Mouse (Mus musculus) limb, embryonic 15.5 days (tissue): ENCODE results near the gene Mybbp1a. TPM values are rescaled to one million over a fixed set of nuclear protein-coding genes. Genes with fewer than 3 reads are reported as not detected.
A peak's percentile ranks its signal among the peaks of the same experiment; 100 is the strongest.

ENCODE experiments used
- ATAC-seq: fragments of 200-750 bp; cut with Nextera tagmentation; 2 replicates; pipeline ENCODE4 v1.8.0; 2017; ENCODE audit warnings: low read depth, moderate TSS enrichment; ENCODE audit not compliant: insufficient number of reproducible peaks, low FRiP score, low TSS enrichment
- H3K27ac ChIP-seq: fragments of 300-500 bp; sonication (generic); 2 replicates; pipeline ENCODE4 v1.5.1; 2015; ENCODE audit warnings: moderate library complexity, mild to moderate bottlenecking, inconsistent platforms
- H3K27me3 ChIP-seq: fragments of 300-500 bp; sonication (generic); 2 replicates; pipeline ENCODE4 v1.6.1; 2015; ENCODE audit warnings: inconsistent platforms
- H3K36me3 ChIP-seq: fragments of 300-500 bp; sonication (generic); 2 replicates; pipeline ENCODE4 v1.6.1; 2015; ENCODE audit warnings: inconsistent platforms
- H3K4me1 ChIP-seq: fragments of 300-500 bp; sonication (generic); 2 replicates; pipeline ENCODE4 v1.6.1; 2015; ENCODE audit warnings: inconsistent platforms
- H3K4me2 ChIP-seq: fragments of 300-500 bp; sonication (generic); 2 replicates; pipeline ENCODE4 v1.6.1; 2015; ENCODE audit warnings: mild to moderate bottlenecking, inconsistent platforms
- H3K4me3 ChIP-seq: fragments of 300-500 bp; sonication (generic); 2 replicates; pipeline ENCODE4 v1.5.1; 2015; ENCODE audit warnings: mild to moderate bottlenecking, inconsistent platforms
- H3K9ac ChIP-seq: fragments of 300-500 bp; sonication (generic); 2 replicates; pipeline ENCODE4 v1.6.1; 2015; ENCODE audit warnings: inconsistent platforms
- H3K9me3 ChIP-seq: fragments of 300-500 bp; sonication (generic); 2 replicates; pipeline ENCODE4 v1.6.1; 2016; ENCODE audit warnings: inconsistent platforms
- WGBS: fragments of 180-500 bp; shearing (Covaris S2); methylation state at CpG from one replicate; pipeline ENCODE4 v1.1.7; 2015; 5-methylcytosine and 5-hydroxymethylcytosine counted together
- polyA plus RNA-seq: library from polyadenylated mRNA; unstranded; fragments of >200 nt; fragmentation: Nextera tagmentation; extraction: Ambion mirVana; gene quantifications from 2 replicates; pipeline ENCODE4 v1.2.1, GENCODE M21; 2015

The Mybbp1a gene
- polyA plus RNA-seq, 1 experiment from 2014 or later = 127 TPM

DNA sequence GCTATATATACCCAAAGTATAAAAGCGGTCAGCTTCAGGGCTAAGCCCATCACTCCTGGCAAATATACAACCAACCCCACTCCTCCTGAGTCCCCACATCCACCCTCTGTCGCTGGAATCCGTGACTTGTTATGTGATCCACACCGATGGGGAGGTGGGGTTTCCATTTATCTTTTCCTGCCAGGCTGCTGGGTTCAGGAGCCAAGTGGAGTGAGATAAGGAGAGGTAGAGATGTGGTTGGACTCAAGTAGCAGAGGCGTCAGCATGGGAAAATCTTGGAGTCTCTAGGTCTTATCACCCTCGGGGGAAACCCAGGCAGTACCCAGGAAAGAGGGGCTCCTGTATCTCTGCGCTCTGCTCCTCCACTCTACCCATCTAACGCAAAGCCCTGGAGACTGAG, 26.0 kb upstream of the Mybbp1a start:
- Histone ChIP-seq H3K27me3 (0 out of 2 replicates have a peak, but pooled peaks cover under 1% of the 10 kb centered on the region), H3K27ac (no peak overlapping the region), H3K36me3 (no peaks in the 10 kb centered on the region), H3K4me3 (no peak overlapping the region), H3K9me3 (no peaks in the 10 kb centered on the region), H3K4me2 (no peak overlapping the region), H3K9ac (no peak overlapping the region), H3K4me1 (peaks cover 36% of the 10 kb centered on the region)
- WGBS = 74% methylated on average over 8 of the region's 8 CpGs
- ATAC-seq = no peak

DNA sequence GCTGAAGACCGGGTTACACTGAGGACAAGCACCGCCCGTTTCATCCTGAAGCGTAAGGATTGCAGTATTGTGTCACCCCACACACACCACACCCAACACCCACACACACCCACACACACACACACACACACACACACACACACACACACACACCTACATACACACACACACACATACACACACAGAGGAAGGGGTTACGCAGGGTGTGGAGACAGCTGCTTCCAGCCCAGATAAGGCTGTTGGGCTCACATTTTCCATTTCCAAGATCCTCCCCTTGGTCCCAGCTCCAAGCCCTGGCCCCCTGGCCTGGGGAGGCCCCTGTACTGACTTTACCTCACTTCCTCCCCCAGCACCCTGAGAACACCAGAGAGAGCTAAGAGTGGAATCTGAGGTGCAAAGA, 24.5 kb upstream of the Mybbp1a start:
- Histone ChIP-seq H3K9ac (no peak overlapping the region), H3K27me3 (no peaks in the 10 kb centered on the region), H3K27ac (no peak overlapping the region), H3K36me3 (no peaks in the 10 kb centered on the region), H3K9me3 (no peaks in the 10 kb centered on the region), H3K4me3 (no peak overlapping the region), H3K4me1 (peaks cover 23% of the 10 kb centered on the region), H3K4me2 (no peak overlapping the region)
- WGBS = 73% methylated on average over 5 of the region's 5 CpGs
- no peak for ATAC-seq

DNA sequence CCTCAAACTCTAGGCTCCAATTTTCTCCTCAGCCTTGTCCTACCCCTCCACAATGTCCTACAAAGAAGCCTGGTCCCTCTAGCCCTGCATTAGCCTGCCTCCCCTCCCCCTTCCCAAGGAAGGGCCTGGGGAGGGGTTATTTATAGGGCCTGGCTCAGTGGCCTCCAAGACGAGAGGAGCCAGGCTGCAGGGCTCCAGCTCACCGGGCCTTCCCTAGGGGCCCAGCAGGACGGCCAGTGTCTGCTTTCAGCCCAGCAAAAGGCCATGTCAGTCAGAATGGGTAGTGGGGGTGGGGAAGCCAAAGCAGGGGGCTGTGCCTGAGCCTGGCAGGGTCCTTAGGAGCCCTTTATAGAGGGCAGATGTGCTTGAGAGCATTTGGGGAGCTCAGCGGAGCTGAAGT, 23.8 kb upstream of the Mybbp1a start:
- ATAC-seq = no peak
- Histone ChIP-seq H3K4me3 (no peak overlapping the region), H3K9me3 (no peaks in the 10 kb centered on the region), H3K27ac (0 out of 2 replicates have a peak overlapping the region, but pooled peaks have one; percentile 12), H3K36me3 (no peaks in the 10 kb centered on the region), H3K4me1 (peaks cover 21% of the 10 kb centered on the region; the same call in 1 of the 2 replicates), H3K4me2 (no peak overlapping the region), H3K27me3 (no peaks in the 10 kb centered on the region), H3K9ac (no peak overlapping the region)
- 24% methylated on average over 4 of the region's 4 CpGs for WGBS

DNA sequence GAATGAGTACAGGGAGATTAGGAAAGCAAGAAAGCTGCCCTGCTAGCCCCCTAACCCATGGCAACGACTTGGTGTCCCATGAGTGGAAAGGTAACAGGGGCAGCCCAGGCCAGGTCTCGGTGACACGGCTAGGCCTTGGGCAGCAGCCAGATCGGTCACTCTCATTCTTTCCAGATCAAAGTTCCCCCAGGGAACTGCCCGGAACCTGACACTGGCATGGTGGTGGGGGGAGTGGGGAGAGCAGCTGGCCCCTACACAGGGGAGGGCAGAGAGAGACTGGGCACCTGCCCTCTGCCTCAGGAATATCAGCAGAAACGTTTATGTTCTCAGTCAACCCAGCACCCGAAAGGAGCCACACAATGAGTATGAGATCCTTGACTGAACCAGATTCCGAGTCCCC, 22.9 kb upstream of the Mybbp1a start:
- Histone ChIP-seq H3K4me1 (peaks cover 15% of the 10 kb centered on the region; the same call in 1 of the 2 replicates), H3K36me3 (no peaks in the 10 kb centered on the region), H3K27ac (no peak overlapping the region), H3K9me3 (no peaks in the 10 kb centered on the region), H3K27me3 (no peaks in the 10 kb centered on the region), H3K9ac (no peak overlapping the region), H3K4me3 (no peak overlapping the region), H3K4me2 (no peak overlapping the region)
- 45% methylated on average over 8 of the region's 8 CpGs for whole genome bisulfite sequencing
- ATAC-seq = no peak

DNA sequence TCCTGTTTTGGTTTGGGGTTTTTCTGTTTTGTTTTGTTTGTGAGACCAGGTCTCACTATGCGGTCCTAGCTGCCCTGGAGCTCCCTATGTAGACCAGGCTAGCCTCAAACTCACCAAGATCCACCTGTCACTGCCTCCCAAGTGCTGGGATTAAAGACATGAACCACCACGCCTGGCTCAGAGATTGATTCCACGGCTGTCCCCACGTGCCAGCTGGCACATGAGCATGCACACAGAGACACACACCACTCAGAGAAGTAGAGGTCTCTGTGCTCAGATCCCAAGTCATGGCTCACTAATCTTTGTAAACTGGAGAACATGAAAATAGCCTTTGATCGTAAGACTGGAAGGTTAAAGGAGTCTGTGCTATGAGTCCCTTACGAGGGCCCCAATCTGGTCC, 22.1 kb upstream of the Mybbp1a start:
- no peak overlapping the region for H3K4me3 ChIP-seq
- peaks cover 9% of the 10 kb centered on the region; the same call in 1 of the 2 replicates for H3K4me1 ChIP-seq
- H3K9ac ChIP-seq = no peak overlapping the region
- no peaks in the 10 kb centered on the region for H3K27me3 ChIP-seq
- ATAC-seq = no peak
- H3K27ac ChIP-seq = no peak overlapping the region
- H3K36me3 ChIP-seq = no peaks in the 10 kb centered on the region
- WGBS = 89% methylated on average over 6 of the region's 6 CpGs
- no peak overlapping the region for H3K4me2 ChIP-seq
- no peaks in the 10 kb centered on the region for H3K9me3 ChIP-seq

DNA sequence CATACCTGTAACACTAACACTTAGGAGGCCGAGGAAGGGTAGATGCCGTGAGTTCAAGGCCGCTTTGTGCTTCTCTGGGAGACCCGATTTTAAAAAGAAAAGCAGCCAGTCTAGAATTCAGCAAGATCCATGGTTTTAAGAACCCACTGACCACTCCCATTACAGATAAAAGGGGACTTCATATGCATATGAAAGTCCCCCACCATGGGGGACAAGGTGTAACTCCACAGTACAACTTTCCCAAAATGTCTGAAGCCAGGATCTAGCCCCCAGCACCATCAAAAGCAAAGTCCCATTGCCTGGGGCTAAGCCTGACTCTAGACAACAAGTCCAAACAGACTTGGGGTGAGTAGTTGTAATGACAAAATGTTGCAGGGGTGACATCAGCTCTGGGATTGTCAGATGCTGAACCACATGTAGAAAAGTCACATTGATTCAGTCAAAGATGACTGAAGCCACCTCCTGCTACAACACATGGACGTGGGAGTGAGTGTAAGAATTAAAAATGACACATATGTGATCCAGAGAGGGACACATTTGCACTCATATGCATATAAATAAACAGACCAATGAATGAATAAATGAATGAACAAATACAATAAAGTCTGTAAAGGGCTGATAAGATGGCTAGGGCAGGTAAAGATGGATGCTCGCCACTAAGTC, 20.6 kb upstream of the Mybbp1a start:
- Histone ChIP-seq H3K36me3 (no peaks in the 10 kb centered on the region), H3K4me1 (peaks cover 11% of the 10 kb centered on the region; the same call in 1 of the 2 replicates), H3K9ac (no peak overlapping the region), H3K4me2 (no peak overlapping the region), H3K4me3 (no peak overlapping the region), H3K27me3 (no peaks in the 10 kb centered on the region), H3K9me3 (no peaks in the 10 kb centered on the region), H3K27ac (no peak overlapping the region)
- ATAC-seq = no peak
- WGBS = 81% methylated on average over 6 of the region's 6 CpGs

DNA sequence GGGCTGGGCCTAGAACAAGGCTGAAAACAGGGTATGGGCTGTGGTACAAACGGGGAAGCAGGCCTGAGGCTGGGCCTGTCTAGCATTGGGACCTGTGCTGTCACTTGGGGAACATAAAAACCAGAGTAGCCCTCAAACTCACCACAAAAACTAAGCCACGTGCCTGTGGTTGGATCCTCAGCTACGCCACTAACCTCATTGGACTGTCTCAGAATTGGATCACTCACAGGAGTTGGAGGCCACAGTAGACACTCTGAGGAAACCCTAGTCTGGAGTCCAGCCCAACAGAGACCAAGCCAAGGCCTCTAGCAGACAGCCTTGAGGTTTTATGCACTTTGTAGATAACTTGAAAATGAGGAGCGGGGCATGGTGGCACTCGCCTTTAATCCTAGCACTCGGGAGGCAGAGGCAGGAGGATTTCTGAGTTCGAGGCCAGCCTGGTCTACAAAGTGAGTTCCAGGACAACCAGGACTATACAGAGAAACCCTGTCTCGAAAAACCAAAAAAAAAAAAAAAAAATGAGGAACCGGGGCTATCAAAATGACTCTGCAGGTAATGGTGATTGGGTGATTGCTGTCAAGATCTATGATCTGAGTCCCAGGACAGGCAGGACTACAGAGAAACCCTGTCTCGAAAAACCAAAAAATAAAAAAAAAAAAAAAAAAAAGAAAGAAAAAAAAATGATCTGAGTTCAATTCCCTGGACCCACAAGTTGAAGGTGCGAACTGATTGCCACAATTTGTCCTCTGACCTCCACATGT, 19.5 kb upstream of the Mybbp1a start:
- H3K9ac ChIP-seq = no peak overlapping the region

DNA sequence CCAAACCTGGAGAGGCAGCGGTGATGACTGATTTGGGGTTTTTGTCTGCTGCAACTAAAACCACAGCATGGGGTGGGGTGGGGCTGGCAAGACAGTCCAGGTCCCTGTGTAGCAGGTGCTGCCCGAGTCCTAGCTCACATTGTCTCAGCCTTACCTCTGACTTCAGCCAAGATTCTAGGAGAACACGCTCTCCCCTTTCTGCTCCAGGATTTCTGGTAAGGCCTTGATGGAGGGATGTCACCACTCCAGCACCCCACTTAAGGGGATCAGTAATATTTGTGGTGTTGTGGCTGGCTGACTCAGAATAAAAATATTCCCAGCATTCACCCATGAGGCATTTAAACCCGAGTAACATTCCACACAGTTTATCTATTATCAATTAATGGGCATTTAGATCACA, 17.5 kb upstream of the Mybbp1a start:
- Histone ChIP-seq H3K9me3 (no peaks in the 10 kb centered on the region), H3K27ac (no peak overlapping the region), H3K4me2 (no peak overlapping the region), H3K4me3 (no peak overlapping the region), H3K9ac (no peak overlapping the region), H3K36me3 (no peaks in the 10 kb centered on the region), H3K27me3 (no peaks in the 10 kb centered on the region), H3K4me1 (peaks cover 2% of the 10 kb centered on the region; the same call in 1 of the 2 replicates)
- 81% methylated on average over 4 of the region's 4 CpGs for WGBS
- ATAC-seq = no peak

More for the DNA sequence above, 19.5 kb upstream of the Mybbp1a start:
- Histone ChIP-seq H3K4me1 (peaks cover 10% of the 10 kb centered on the region; the same call in 1 of the 2 replicates), H3K27ac (no peak overlapping the region), H3K9me3 (no peaks in the 10 kb centered on the region), H3K4me3 (no peak overlapping the region), H3K4me2 (no peak overlapping the region), H3K36me3 (no peaks in the 10 kb centered on the region), H3K27me3 (no peaks in the 10 kb centered on the region)
- no peak for ATAC-seq
- WGBS = 85% methylated on average over 11 of the region's 11 CpGs

DNA sequence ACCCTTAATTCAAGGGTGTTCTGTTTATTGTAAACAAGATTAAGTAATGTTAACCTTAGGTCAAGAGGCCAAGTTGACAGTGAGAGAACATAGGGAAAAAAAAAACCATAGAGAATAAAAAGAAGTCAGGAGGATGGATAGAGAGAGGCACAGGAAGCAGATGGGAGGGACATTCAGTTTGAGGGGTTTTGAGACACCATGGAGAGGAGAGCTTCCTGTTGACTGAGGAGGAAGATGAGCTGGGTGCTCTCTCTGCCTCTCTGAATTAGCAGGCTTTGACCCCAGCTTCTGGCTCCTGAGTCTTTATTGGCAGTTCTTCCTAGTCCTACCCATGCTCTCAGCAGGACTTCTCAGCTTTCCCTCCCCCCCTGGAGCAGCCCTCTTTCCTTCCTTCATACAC, 16.0 kb upstream of the Mybbp1a start:
- Histone ChIP-seq H3K27ac (no peak overlapping the region), H3K9me3 (no peaks in the 10 kb centered on the region), H3K27me3 (no peaks in the 10 kb centered on the region), H3K36me3 (no peaks in the 10 kb centered on the region), H3K4me3 (no peak overlapping the region), H3K4me1 (peaks cover 2% of the 10 kb centered on the region; the same call in 1 of the 2 replicates), H3K4me2 (no peak overlapping the region), H3K9ac (no peak overlapping the region)
- ATAC-seq = no peak

DNA sequence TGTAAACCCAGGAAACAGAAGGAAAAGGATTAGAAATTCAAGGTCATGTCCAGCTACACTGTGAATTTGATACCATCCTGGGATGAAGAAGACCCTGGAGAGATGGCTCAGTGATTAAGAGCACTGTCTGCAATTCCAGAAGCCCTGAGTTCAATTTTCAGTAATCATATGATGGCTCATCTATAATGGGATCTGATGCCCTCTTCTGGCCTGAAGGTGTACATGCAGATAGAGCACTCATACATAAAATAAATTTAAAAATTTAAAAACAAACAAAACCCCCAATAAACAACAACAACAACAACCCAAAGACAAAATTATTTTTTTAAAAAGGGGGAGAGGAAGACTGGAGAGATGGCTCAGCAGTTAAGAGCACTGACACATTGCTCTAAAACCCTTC, 14.3 kb upstream of the Mybbp1a start:
- no peak overlapping the region for H3K9ac ChIP-seq
- no peak overlapping the region for H3K4me2 ChIP-seq
- peaks cover 2% of the 10 kb centered on the region; the same call in 1 of the 2 replicates for H3K4me1 ChIP-seq
- ATAC-seq = no peak
- no peaks in the 10 kb centered on the region for H3K9me3 ChIP-seq
- H3K36me3 ChIP-seq = no peaks in the 10 kb centered on the region
- H3K27me3 ChIP-seq = no peaks in the 10 kb centered on the region
- H3K4me3 ChIP-seq = no peak overlapping the region
- no peak overlapping the region for H3K27ac ChIP-seq

DNA sequence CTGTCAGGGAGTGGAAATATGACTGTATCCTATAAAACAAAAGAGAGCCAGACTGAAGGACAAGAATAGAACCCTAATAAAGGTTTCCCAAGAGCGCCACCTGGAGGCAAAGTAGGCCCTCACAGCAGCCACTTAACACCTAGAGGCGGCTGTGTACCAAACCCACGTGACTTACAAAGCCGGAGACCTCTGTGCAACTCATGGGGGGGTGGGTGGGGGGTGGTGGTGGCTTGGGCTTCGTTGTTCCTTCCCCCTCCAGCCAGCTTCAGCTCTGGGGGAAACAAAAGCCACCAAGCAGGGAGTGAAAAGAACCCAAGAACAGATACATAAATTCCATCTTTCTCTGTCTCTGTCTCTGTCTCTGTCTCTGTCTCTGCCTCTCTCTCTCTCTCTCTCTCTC, 12.5 kb upstream of the Mybbp1a start:
- H3K4me3 ChIP-seq = no peak overlapping the region
- no peaks in the 10 kb centered on the region for H3K9me3 ChIP-seq
- no peak overlapping the region for H3K9ac ChIP-seq
- ATAC-seq = no peak
- no peaks in the 10 kb centered on the region for H3K36me3 ChIP-seq
- H3K4me1 ChIP-seq = peaks cover 2% of the 10 kb centered on the region; the same call in 1 of the 2 replicates
- H3K27ac ChIP-seq = no peak overlapping the region
- 4% methylated on average over 5 of the region's 5 CpGs for whole genome bisulfite sequencing
- no peaks in the 10 kb centered on the region for H3K27me3 ChIP-seq
- no peak overlapping the region for H3K4me2 ChIP-seq

DNA sequence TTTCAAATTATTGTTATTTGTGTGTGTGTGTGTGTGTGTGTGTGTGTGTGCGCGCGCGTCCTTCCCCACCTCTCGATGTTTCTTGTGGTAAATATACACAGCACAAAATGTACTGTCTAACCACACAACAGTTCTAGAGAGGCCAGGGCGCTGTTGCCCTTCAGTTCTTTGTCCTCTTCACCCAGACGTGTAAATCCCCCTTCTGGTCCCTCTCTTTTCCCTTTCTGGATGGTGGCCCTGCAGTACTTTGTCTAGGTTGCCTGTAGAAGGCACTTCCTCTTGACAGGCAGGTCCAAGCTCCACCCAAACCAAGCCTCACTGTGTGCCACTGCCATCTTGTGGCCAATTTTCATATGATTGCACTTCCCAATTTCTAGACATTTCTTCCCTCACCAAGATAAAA, 11.9 kb upstream of the Mybbp1a start:
- H3K4me3 ChIP-seq = no peak overlapping the region; the same call in 1 of the 2 replicates
- H3K9ac ChIP-seq = no peak overlapping the region
- H3K36me3 ChIP-seq = no peaks in the 10 kb centered on the region
- whole genome bisulfite sequencing = 58% methylated on average over 7 of the region's 7 CpGs
- ATAC-seq = no peak
- peaks cover 2% of the 10 kb centered on the region; the same call in 1 of the 2 replicates for H3K4me1 ChIP-seq
- H3K4me2 ChIP-seq = peak overlapping the region; percentile 32; the same call in 1 of the 2 replicates
- H3K27me3 ChIP-seq = no peaks in the 10 kb centered on the region
- no peaks in the 10 kb centered on the region for H3K9me3 ChIP-seq
- no peak overlapping the region for H3K27ac ChIP-seq
